Mouse (Mus musculus) liver (tissue): ENCODE measurements at regions not wholly inside any gene's neighbourhood (a gene's known extent, or its start where the extent isn't known, plus 50 kb on each side); places are given as distances from the start of the nearest gene placed in this dataset.

Experiments
- DNase-seq: peaks from one replicate; pipeline ENCODE4 v3.0.0-alpha.2; 2020; ENCODE audit warnings: mixed read lengths

DNA sequence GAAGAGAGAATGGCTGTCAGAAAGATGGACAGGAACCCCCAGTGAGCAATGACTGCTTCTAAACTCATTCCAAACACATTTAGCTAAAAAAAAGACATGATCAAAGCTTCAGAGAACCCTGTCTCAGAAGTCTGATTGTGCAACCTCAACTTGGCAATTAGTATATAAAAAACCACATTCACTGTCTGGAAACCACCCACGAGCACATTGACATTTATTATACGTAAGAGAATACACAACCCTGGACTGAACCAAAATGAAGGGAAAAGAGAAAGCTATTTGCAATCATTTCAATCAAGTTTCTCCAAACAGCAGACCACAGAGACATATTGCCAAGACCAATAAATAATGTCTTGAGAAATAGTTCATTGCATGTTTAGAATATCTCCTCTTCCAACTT, 820.7 kb upstream of the Adgrl2 start:
- DNase-seq: no peak

- DNase-seq: no peak
Observed at GRCm38 (mm10) chr3:149805345-149805744, 815.0 kb upstream of the Adgrl2 start.

DNA sequence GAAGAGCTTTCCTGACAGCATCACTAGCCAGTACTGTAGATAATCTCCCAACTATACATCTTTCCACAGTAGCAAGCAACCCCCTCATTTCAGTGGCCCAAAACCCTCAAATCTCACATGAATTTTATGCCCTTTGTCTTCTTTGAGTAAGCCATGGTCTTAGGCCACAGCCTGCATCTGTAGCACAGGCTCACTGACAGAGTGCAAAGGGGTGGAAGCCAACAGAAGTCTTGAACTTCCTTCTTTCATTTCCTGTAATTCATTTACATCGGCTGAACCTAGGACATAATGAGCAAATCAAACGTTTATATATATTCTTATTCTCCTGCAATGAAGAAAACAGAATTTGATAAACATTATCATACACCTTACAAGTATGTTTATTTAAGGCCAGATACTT, 805.8 kb upstream of the Adgrl2 start:
- no peak for DNase-seq

- DNase-seq: no peak
Observed at GRCm38 (mm10) chr3:149791593-149791992, 801.2 kb upstream of the Adgrl2 start.

- DNase-seq: no peak
Observed at GRCm38 (mm10) chr3:149786096-149786495, 795.7 kb upstream of the Adgrl2 start.

DNA sequence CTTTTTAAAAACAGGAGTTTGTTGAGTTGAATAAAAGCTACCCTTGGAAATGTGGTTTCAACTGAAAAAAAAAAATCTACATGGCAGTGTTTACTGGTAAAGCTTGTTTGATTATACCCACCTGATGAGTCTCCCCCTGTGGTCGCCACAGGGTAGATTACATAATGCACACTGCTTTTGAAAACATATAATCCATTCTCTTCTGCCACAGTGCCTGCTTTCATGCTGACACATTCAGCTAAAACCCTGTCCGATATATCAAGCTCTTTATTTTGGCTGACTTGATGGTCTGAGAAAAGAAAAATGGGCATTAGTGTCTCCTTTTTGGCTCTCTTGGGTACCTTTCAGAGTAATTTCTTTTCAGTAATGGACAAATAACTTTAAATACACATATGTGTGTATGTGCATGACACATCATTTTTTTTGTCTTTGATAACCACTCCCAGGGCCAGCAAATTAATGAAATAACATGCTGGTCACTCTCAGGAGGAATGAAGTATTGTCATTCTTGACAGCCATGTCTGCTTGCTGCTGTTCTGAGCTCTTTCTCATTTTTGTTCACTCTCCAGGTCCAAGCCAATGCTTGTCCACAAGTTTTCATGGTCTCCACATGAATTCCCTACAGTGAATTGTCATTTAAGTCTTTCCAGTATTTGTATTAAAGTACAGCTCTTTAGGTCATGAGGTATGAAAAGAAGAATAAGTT, 793.7 kb upstream of the Adgrl2 start:
- DNase-seq: no peak

DNA sequence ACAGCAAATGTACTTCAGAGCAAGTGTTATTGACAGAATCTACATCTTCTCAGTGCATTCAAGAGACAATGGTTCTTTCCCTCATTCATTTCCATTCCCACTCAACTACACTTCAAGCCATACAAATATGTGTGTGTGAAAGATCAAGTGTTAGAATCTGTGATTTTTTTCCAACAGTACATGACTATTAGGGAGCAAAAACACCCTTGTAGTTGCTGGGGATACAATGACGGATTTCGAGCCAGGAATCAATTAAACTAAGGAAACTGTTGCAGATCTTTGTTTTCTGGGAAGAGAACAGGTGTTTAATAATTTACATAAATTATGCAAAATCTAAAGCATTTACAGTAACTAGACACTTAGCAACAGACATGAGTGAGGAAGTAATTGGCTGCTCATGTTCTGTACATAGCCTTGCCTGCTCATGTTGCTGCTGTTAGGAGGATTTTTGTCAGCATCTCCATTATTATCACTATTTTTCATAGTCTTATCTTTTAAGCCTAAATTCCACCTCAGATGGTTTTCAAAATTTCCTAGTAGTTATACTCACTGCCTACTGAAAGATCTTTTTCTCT, 777.6 kb upstream of the Adgrl2 start:
- no peak for DNase-seq

DNA sequence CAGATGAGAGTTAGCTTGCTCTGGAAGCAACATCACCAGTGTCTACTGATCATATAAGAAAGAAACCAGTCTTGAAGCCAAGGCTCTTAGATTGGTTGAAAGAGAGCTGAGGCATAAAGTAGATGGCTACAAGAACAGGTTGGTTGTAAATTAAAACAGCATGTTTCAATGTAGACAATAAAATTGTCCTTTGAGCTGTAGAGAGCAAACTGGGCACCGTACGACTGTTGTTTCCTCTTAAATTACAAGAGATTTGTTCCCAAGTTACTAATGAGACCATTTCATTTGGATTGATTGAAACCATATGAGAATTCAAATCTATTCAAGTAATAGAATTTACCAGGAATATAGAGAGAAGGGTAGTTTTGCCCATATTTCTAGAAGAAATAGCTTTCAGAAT, 770.9 kb upstream of the Adgrl2 start:
- no peak for DNase-seq

GRCm38 (mm10) chr3:149757910-149758592, 767.7 kb upstream of the Adgrl2 start:
- no peak for DNase-seq

- no peak for DNase-seq
Observed at GRCm38 (mm10) chr3:149736069-149736468, 745.7 kb upstream of the Adgrl2 start.

- DNase-seq: no peak
Observed at GRCm38 (mm10) chr3:149726212-149726611, 735.9 kb upstream of the Adgrl2 start.

GRCm38 (mm10) chr3:149724879-149725278, 734.5 kb upstream of the Adgrl2 start:
- DNase-seq: no peak

- DNase-seq: no peak
Observed at GRCm38 (mm10) chr3:149721832-149722231, 731.5 kb upstream of the Adgrl2 start.

GRCm38 (mm10) chr3:149720306-149720705, 730.0 kb upstream of the Adgrl2 start:
- DNase-seq: no peak

DNA sequence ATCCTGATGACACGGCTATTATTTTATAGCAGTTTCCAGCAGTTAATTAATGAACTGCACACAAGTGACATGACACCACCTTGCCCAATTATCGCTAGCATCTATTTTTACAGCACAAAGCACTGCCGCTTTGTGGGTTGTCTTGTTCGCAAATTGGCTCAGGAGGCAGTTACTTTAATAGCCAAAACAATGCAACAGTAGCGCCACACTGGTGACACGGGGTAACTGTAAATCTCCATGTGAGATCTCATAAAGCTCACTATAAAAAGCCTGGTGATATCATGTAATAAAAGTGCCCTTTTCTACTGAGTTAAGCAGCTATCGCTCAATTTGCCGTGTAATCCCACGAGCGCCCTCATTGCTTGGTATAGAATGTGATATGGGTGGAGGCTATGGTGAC, 715.4 kb upstream of the Adgrl2 start:
- DNase-seq: no peak

GRCm38 (mm10) chr3:149705322-149705721, 715.0 kb upstream of the Adgrl2 start:
- no peak for DNase-seq

GRCm38 (mm10) chr3:149704478-149704877, 714.1 kb upstream of the Adgrl2 start:
- DNase-seq: no peak

- no peak for DNase-seq
Observed at GRCm38 (mm10) chr3:149683561-149683960, 693.2 kb upstream of the Adgrl2 start.

DNA sequence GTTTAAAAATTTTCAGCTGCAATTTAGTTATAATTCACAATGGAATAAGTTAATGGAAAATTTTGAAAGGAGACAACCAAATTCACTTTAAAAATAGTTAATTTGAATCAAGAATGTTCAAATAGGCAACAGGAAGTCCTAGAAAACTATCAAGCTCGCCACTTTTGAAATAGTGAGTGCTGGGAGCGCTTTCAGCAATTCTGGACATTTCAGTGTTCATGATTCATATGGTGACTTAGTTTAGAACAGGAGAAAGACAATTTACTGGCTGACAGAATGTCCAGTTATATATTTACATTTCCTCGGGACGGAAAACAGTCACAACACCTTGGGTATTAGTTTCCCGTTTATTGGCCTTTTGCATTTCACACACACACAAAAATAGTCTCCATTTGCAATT, 691.9 kb upstream of the Adgrl2 start:
- no peak for DNase-seq

DNA sequence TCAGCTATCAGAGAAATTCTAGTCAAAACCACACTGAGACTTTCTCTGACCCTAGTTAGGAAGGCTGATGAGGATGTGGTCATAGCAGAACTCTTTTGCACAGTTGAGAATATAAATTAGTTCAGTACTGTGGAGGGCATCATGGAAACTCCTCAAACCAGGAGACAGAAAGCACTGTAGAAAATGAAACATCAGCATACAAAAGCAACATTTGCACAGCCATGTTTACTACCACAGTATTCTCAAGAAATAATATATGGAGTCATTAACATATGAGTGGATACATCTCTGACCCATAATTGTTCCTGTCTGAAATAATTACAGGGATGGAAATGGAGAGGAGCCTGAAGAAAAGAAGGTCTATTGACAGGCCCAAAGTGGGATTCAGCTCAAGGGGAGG, 683.6 kb upstream of the Adgrl2 start:
- DNase-seq: no peak

DNA sequence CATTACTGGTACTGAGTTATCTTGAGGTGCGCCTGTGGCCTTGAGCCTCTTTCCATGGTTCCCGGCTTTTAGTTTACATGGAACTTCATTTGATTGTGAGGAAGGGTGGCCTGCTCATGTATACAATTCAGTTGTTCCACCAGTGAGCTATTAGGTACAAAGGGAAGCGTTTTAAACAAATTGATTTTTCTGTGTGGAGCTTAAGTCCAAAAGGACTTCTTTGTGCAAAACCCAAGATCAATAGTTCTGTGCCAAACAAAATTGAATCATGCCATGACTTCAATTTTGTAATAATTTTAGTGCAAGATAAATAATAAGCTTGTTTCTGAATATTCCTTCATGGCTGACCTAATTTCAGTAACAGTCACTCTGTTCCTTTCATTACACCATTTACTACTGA, 674.3 kb upstream of the Adgrl2 start:
- DNase-seq: no peak

GRCm38 (mm10) chr3:149638324-149638723, 648.0 kb upstream of the Adgrl2 start:
- DNase-seq: no peak

GRCm38 (mm10) chr3:149626186-149626585, 635.8 kb upstream of the Adgrl2 start:
- no peak for DNase-seq

DNA sequence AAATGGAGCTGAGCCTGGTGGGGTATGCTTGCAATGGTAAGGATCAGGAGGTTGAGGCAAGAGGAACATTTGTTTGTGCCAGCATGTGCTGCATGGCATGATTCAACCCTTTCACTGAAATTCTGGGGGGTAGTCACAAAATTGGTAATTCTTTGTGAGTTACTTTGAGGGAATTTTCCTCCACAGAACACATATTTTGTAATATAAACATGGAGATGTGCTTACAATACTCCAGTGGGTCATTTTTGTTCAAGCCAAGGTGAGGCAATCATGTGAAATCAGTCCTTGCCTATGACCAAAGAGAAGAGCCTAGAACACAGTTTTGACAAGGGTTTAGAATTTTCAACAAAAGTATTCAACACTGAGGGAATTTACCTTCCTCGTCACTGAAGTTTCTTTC, 635.1 kb upstream of the Adgrl2 start:
- no peak for DNase-seq
